Mouse (Mus musculus): ENCODE measurements around the gene Rhbdl1. TPM values are rescaled to one million over a fixed set of nuclear protein-coding genes. Genes with fewer than 3 reads are reported as not detected.
"Not testable (repeated sequence)": the region's sequence is repeated elsewhere in the genome, so short reads cannot be mapped to it uniquely, and the experiment has no call there.

Gene Rhbdl1
- polyA plus RNA-seq, 1 experiment from 2014 or later, result 1.7 TPM

- H3K9me3 ChIP-seq (replicated peaks; ENCODE audit: control insufficient read depth, low read length), result no peaks in the 10 kb centered on the region
- H3K27ac ChIP-seq (ENCODE audit: low read length), result no peak overlapping the region
- WGBS, result 7% methylated on average over 24 of the region's 25 CpGs
- peaks cover 12% of the 10 kb centered on the region for H3K4me1 ChIP-seq (ENCODE audit: control insufficient read depth, insufficient read depth, low read length)
- H3K4me2 ChIP-seq (ENCODE audit: low read depth, low read length), result peak overlapping the region; percentile 98
- H3K9ac ChIP-seq (ENCODE audit: low read length), result peak overlapping the region; percentile 67
- peak overlapping the region; percentile 70 for H3K4me3 ChIP-seq (ENCODE audit: low read length)
- ATAC-seq (replicated peaks; ENCODE audit: extremely low read depth, insufficient read depth, low FRiP score), result no peak
- H3K36me3 ChIP-seq (ENCODE audit: control insufficient read depth, insufficient read depth), result no peaks in the 10 kb centered on the region
- H3K27me3 ChIP-seq (ENCODE audit: control insufficient read depth, insufficient read depth, low read length), result peaks cover 55% of the 10 kb centered on the region
Measured at GRCm38 (mm10) chr17:25809606-25810340, 27.3 kb downstream of the Rhbdl1 start.

- under 1% methylated on average over 78 of the region's 100 CpGs for WGBS
- H3K36me3 ChIP-seq (ENCODE audit: control insufficient read depth, insufficient read depth), result no peaks in the 10 kb centered on the region
- no peaks in the 10 kb centered on the region for H3K9me3 ChIP-seq (replicated peaks; ENCODE audit: control insufficient read depth, low read length)
- H3K27me3 ChIP-seq (ENCODE audit: control insufficient read depth, insufficient read depth, low read length), result peaks cover 55% of the 10 kb centered on the region
- peak within 1 kb of the TSS; percentile 67 for H3K9ac ChIP-seq (ENCODE audit: low read length)
- peak within 1 kb of the TSS; percentile 70 for H3K4me3 ChIP-seq (ENCODE audit: low read length)
- no peak within 1 kb of the TSS for H3K27ac ChIP-seq (ENCODE audit: low read length)
- peaks cover 12% of the 10 kb centered on the region for H3K4me1 ChIP-seq (ENCODE audit: control insufficient read depth, insufficient read depth, low read length)
- ATAC-seq (replicated peaks; ENCODE audit: extremely low read depth, insufficient read depth, low FRiP score), result peak; percentile 63
- peak within 1 kb of the TSS; percentile 98 for H3K4me2 ChIP-seq (ENCODE audit: low read depth, low read length)
Measured at GRCm38 (mm10) chr17:25808789-25809605, 28.1 kb downstream of the Rhbdl1 start, which contains the start of gene Fbxl16. TSS of gene Fbxl16 (plus strand) at chr17:25809085.

GRCm38 (mm10) chr17:25808028-25808427 lies 29.1 kb downstream of the Rhbdl1 start:
- no peak overlapping the region for H3K27ac ChIP-seq (ENCODE audit: low read length)
- H3K4me2 ChIP-seq (ENCODE audit: low read depth, low read length), result no peak overlapping the region; the same call in 1 of the 2 replicates
- peaks cover 14% of the 10 kb centered on the region for H3K4me1 ChIP-seq (ENCODE audit: control insufficient read depth, insufficient read depth, low read length)
- H3K4me3 ChIP-seq (ENCODE audit: low read length), result peak overlapping the region; percentile 70; the same call in 1 of the 2 replicates
- H3K9ac ChIP-seq (ENCODE audit: low read length), result no peak overlapping the region
- ATAC-seq (replicated peaks; ENCODE audit: extremely low read depth, insufficient read depth, low FRiP score), result no peak
- WGBS, result 27% methylated on average over 5 of the region's 5 CpGs
- peaks cover 54% of the 10 kb centered on the region for H3K27me3 ChIP-seq (ENCODE audit: control insufficient read depth, insufficient read depth, low read length)
- no peaks in the 10 kb centered on the region for H3K9me3 ChIP-seq (replicated peaks; ENCODE audit: control insufficient read depth, low read length)
- H3K36me3 ChIP-seq (ENCODE audit: control insufficient read depth, insufficient read depth), result no peaks in the 10 kb centered on the region

GRCm38 (mm10) chr17:25807452-25807851 lies 29.6 kb downstream of the Rhbdl1 start:
- H3K4me3 ChIP-seq (ENCODE audit: low read length); H3K9me3 ChIP-seq (replicated peaks; ENCODE audit: control insufficient read depth, low read length); ATAC-seq (replicated peaks; ENCODE audit: extremely low read depth, insufficient read depth, low FRiP score); H3K36me3 ChIP-seq (ENCODE audit: control insufficient read depth, insufficient read depth); H3K9ac ChIP-seq (ENCODE audit: low read length); H3K4me2 ChIP-seq (ENCODE audit: low read depth, low read length); H3K27ac ChIP-seq (ENCODE audit: low read length): not testable (repeated sequence)
- WGBS, result 41% methylated on average over 2 of the region's 2 CpGs
- H3K4me1 ChIP-seq (ENCODE audit: control insufficient read depth, insufficient read depth, low read length), result peaks cover 19% of the 10 kb centered on the region
- H3K27me3 ChIP-seq (ENCODE audit: control insufficient read depth, insufficient read depth, low read length), result peaks cover 48% of the 10 kb centered on the region

- no peak overlapping the region for H3K4me3 ChIP-seq (ENCODE audit: low read length)
- H3K36me3 ChIP-seq (ENCODE audit: control insufficient read depth, insufficient read depth), result no peaks in the 10 kb centered on the region
- no peak overlapping the region for H3K4me2 ChIP-seq (ENCODE audit: low read depth, low read length)
- no peak overlapping the region for H3K27ac ChIP-seq (ENCODE audit: low read length)
- WGBS, result 86% methylated on average over 4 of the region's 4 CpGs
- ATAC-seq (replicated peaks; ENCODE audit: extremely low read depth, insufficient read depth, low FRiP score), result no peak
- H3K9ac ChIP-seq (ENCODE audit: low read length), result no peak overlapping the region
- H3K27me3 ChIP-seq (ENCODE audit: control insufficient read depth, insufficient read depth, low read length), result peaks cover 39% of the 10 kb centered on the region
- H3K9me3 ChIP-seq (replicated peaks; ENCODE audit: control insufficient read depth, low read length), result no peaks in the 10 kb centered on the region
- peaks cover 19% of the 10 kb centered on the region for H3K4me1 ChIP-seq (ENCODE audit: control insufficient read depth, insufficient read depth, low read length)
Measured at GRCm38 (mm10) chr17:25806507-25806906, 30.6 kb downstream of the Rhbdl1 start.

GRCm38 (mm10) chr17:25802825-25803517 lies 34.1 kb downstream of the Rhbdl1 start:
- Histone ChIP-seq H3K36me3 (ENCODE audit: control insufficient read depth, insufficient read depth) (no peaks in the 10 kb centered on the region), H3K27ac (ENCODE audit: low read length) (no peak overlapping the region), H3K9me3 (replicated peaks; ENCODE audit: control insufficient read depth, low read length) (no peaks in the 10 kb centered on the region), H3K4me2 (ENCODE audit: low read depth, low read length) (no peak overlapping the region), H3K4me1 (ENCODE audit: control insufficient read depth, insufficient read depth, low read length) (peaks cover 9% of the 10 kb centered on the region), H3K27me3 (ENCODE audit: control insufficient read depth, insufficient read depth, low read length) (peaks cover 8% of the 10 kb centered on the region), H3K9ac (ENCODE audit: low read length) (no peak overlapping the region; the same call in 1 of the 2 replicates), H3K4me3 (ENCODE audit: low read length) (no peak overlapping the region)
- peak; percentile 80 for ATAC-seq (replicated peaks; ENCODE audit: extremely low read depth, insufficient read depth, low FRiP score)
- 6% methylated on average over 10 of the region's 10 CpGs for WGBS

GRCm38 (mm10) chr17:25801029-25801428 lies 36.1 kb downstream of the Rhbdl1 start:
- Histone ChIP-seq H3K9ac (ENCODE audit: low read length) (no peak overlapping the region), H3K4me2 (ENCODE audit: low read depth, low read length) (no peak overlapping the region), H3K36me3 (ENCODE audit: control insufficient read depth, insufficient read depth) (no peaks in the 10 kb centered on the region), H3K27ac (ENCODE audit: low read length) (no peak overlapping the region), H3K4me3 (ENCODE audit: low read length) (no peak overlapping the region), H3K9me3 (replicated peaks; ENCODE audit: control insufficient read depth, low read length) (no peaks in the 10 kb centered on the region), H3K4me1 (ENCODE audit: control insufficient read depth, insufficient read depth, low read length) (peaks cover 17% of the 10 kb centered on the region), H3K27me3 (ENCODE audit: control insufficient read depth, insufficient read depth, low read length) (peaks cover 3% of the 10 kb centered on the region; the same call in 1 of the 2 replicates)
- WGBS, result 6% methylated on average over 6 of the region's 6 CpGs
- ATAC-seq (replicated peaks; ENCODE audit: extremely low read depth, insufficient read depth, low FRiP score), result no peak

- Histone ChIP-seq H3K27ac (ENCODE audit: low read length) (no peak within 1 kb of the TSS; the same call in 1 of the 2 replicates), H3K4me2 (ENCODE audit: low read depth, low read length) (peak within 1 kb of the TSS; percentile 93), H3K4me3 (ENCODE audit: low read length) (peak within 1 kb of the TSS; percentile 92), H3K9me3 (replicated peaks; ENCODE audit: control insufficient read depth, low read length) (no peaks in the 10 kb centered on the region), H3K9ac (ENCODE audit: low read length) (peak within 1 kb of the TSS; percentile 84), H3K4me1 (ENCODE audit: control insufficient read depth, insufficient read depth, low read length) (peaks cover 21% of the 10 kb centered on the region), H3K36me3 (ENCODE audit: control insufficient read depth, insufficient read depth) (no peaks in the 10 kb centered on the region), H3K27me3 (ENCODE audit: control insufficient read depth, insufficient read depth, low read length) (no peaks in the 10 kb centered on the region)
- peak; percentile 85 for ATAC-seq (replicated peaks; ENCODE audit: extremely low read depth, insufficient read depth, low FRiP score)
- WGBS, result 0% methylated on average over 35 of the region's 35 CpGs
Measured at GRCm38 (mm10) chr17:25796951-25797369, 40.1 kb downstream of the Rhbdl1 start, which contains the start of gene Metrn. TSS of gene Metrn (minus strand) at chr17:25797136.
